Mouse (Mus musculus) heart, postnatal 0 days (tissue): ENCODE measurements at regions not wholly inside any gene's neighbourhood (a gene's known extent, or its start where the extent isn't known, plus 50 kb on each side); places are given as distances from the start of the nearest gene placed in this dataset.

Source experiments
- ATAC-seq: fragments of 200-750 bp; cut with Nextera tagmentation; 2 replicates; pipeline ENCODE4 v1.8.0; 2017; ENCODE audit warnings: low read depth, moderate number of reproducible peaks, moderate library complexity; ENCODE audit not compliant: insufficient read depth
- DNase-seq: peaks from one replicate; pipeline ENCODE4 v3.0.0-alpha.2; 2016; ENCODE audit warnings: low spot score
- H3K27ac ChIP-seq: fragments of 300-500 bp; sonication (generic); 2 replicates; pipeline ENCODE4 v1.5.1; 2014; ENCODE audit warnings: low read depth, mild to moderate bottlenecking
- H3K27me3 ChIP-seq: fragments of 300-500 bp; sonication (generic); 2 replicates; pipeline ENCODE4 v1.6.1; 2014; ENCODE audit warnings: low read length, mixed read lengths; ENCODE audit not compliant: control insufficient read depth, insufficient read depth
- H3K36me3 ChIP-seq: fragments of 300-500 bp; sonication (generic); replicated peaks from 2 replicates; pipeline ENCODE4 v1.6.1; 2014; ENCODE audit warnings: low read length, mixed read lengths; ENCODE audit not compliant: control insufficient read depth, insufficient read depth
- H3K4me1 ChIP-seq: fragments of 300-500 bp; sonication (generic); 2 replicates; pipeline ENCODE4 v1.6.1; 2014; ENCODE audit warnings: antibody characterized with exemption; ENCODE audit not compliant: control insufficient read depth, insufficient read depth
- H3K4me2 ChIP-seq: fragments of 300-500 bp; sonication (generic); 2 replicates; pipeline ENCODE4 v1.6.1; 2014; ENCODE audit warnings: low read depth, mild to moderate bottlenecking, low read length, moderate library complexity
- H3K4me3 ChIP-seq: fragments of 300-500 bp; sonication (generic); 2 replicates; pipeline ENCODE4 v1.5.1; 2014; ENCODE audit warnings: low read depth, low read length
- H3K9ac ChIP-seq: fragments of 300-500 bp; sonication (generic); replicated peaks from 2 replicates; pipeline ENCODE4 v1.6.1; 2014; ENCODE audit warnings: low read depth, low read length, mixed read lengths
- H3K9me3 ChIP-seq: fragments of 300-500 bp; sonication (generic); replicated peaks from 2 replicates; pipeline ENCODE4 v1.6.1; 2016; ENCODE audit warnings: low read length; ENCODE audit not compliant: control insufficient read depth
- CTCF ChIP-seq: IDR thresholded peaks from 2 replicates; pipeline ENCODE4 v1.5.1; 2016; ENCODE audit warnings: antibody characterized with exemption, control low read depth, low read depth
- EP300 ChIP-seq: IDR thresholded peaks from 2 replicates; pipeline ENCODE4 v1.6.1; 2016; ENCODE audit warnings: antibody characterized with exemption, low read depth
- WGBS: fragments of 180-500 bp; shearing (Covaris S2); extraction: QIAGEN DNeasy Blood & Tissue Kit; methylation state at CpG from one replicate; pipeline ENCODE4 v1.1.7; 2014; 5-methylcytosine and 5-hydroxymethylcytosine counted together

GRCm38 (mm10) chr10:96356980-96357624, 220.7 kb downstream of the Gm5426 start:
- no peak for ATAC-seq
- Histone ChIP-seq H3K36me3 (no peaks in the 10 kb centered on the region), H3K27me3 (no peaks in the 10 kb centered on the region), H3K4me2 (no peak overlapping the region), H3K27ac (no peak overlapping the region), H3K4me1 (no peaks in the 10 kb centered on the region), H3K4me3 (no peak overlapping the region), H3K9me3 (no peaks in the 10 kb centered on the region), H3K9ac (no peak overlapping the region)
- WGBS, result 73% methylated on average over 1 of the region's 1 CpGs
- TF ChIP-seq CTCF, result no peak
- TF ChIP-seq EP300, result no peak
- no peak for DNase-seq

GRCm38 (mm10) chr10:96357632-96358031, 221.2 kb downstream of the Gm5426 start:
- H3K27ac ChIP-seq, result no peak overlapping the region
- H3K36me3 ChIP-seq, result no peaks in the 10 kb centered on the region
- TF ChIP-seq CTCF, result no peak
- no peak for DNase-seq
- no peak overlapping the region for H3K9ac ChIP-seq
- no peak overlapping the region for H3K4me2 ChIP-seq
- no peak overlapping the region for H3K4me3 ChIP-seq
- 78% methylated on average over 5 of the region's 5 CpGs for WGBS
- no peak for ATAC-seq
- H3K4me1 ChIP-seq, result no peaks in the 10 kb centered on the region
- H3K9me3 ChIP-seq, result no peaks in the 10 kb centered on the region
- H3K27me3 ChIP-seq, result no peaks in the 10 kb centered on the region

- Histone ChIP-seq H3K27me3 (no peaks in the 10 kb centered on the region), H3K9ac (no peak overlapping the region), H3K36me3 (no peaks in the 10 kb centered on the region), H3K4me1 (no peaks in the 10 kb centered on the region), H3K4me2 (no peak overlapping the region), H3K27ac (no peak overlapping the region), H3K4me3 (no peak overlapping the region), H3K9me3 (no peaks in the 10 kb centered on the region)
- WGBS, result 66% methylated on average over 2 of the region's 2 CpGs
- no peak for ATAC-seq
- DNase-seq, result no peak
- TF ChIP-seq EP300 (no peak), CTCF (no peak)
These were observed 222.6 kb downstream of the Gm5426 start for GRCm38 (mm10) chr10:96358984-96359383.

- ATAC-seq (no peak), DNase-seq (no peak)
- Histone ChIP-seq H3K4me3 (no peak overlapping the region), H3K4me1 (no peaks in the 10 kb centered on the region), H3K9me3 (no peaks in the 10 kb centered on the region), H3K4me2 (no peak overlapping the region), H3K27me3 (no peaks in the 10 kb centered on the region), H3K36me3 (no peaks in the 10 kb centered on the region), H3K27ac (no peak overlapping the region), H3K9ac (no peak overlapping the region)
- WGBS, result 71% methylated on average over 3 of the region's 3 CpGs
- TF ChIP-seq CTCF, result no peak
- TF ChIP-seq EP300, result no peak
These were observed 225.8 kb downstream of the Gm5426 start for GRCm38 (mm10) chr10:96362211-96362610.

GRCm38 (mm10) chr10:96363867-96364266, 227.5 kb downstream of the Gm5426 start:
- Histone ChIP-seq H3K4me1 (no peaks in the 10 kb centered on the region), H3K9me3 (no peaks in the 10 kb centered on the region; the same call in 1 of the 2 replicates), H3K27me3 (no peaks in the 10 kb centered on the region), H3K4me2 (no peak overlapping the region), H3K36me3 (no peaks in the 10 kb centered on the region), H3K9ac (no peak overlapping the region), H3K4me3 (no peak overlapping the region), H3K27ac (no peak overlapping the region)
- no peak for ATAC-seq
- TF ChIP-seq EP300 (no peak), CTCF (no peak)
- WGBS, result 68% methylated on average over 4 of the region's 4 CpGs
- DNase-seq, result no peak

- Histone ChIP-seq H3K27ac (no peak overlapping the region), H3K9me3 (no peaks in the 10 kb centered on the region; the same call in 1 of the 2 replicates), H3K9ac (no peak overlapping the region), H3K4me2 (no peak overlapping the region), H3K4me3 (no peak overlapping the region), H3K4me1 (no peaks in the 10 kb centered on the region), H3K27me3 (no peaks in the 10 kb centered on the region), H3K36me3 (no peaks in the 10 kb centered on the region)
- WGBS, result 48% methylated on average over 3 of the region's 3 CpGs
- TF ChIP-seq EP300, result no peak
- no peak for TF ChIP-seq CTCF
- no peak for DNase-seq
- ATAC-seq, result no peak
These were observed 228.7 kb downstream of the Gm5426 start for GRCm38 (mm10) chr10:96365101-96365500.
